Comparison of ENCODE assay signal across 13 mouse cellular contexts in genomic region chr16:92783651-92784131, GRCm38 (mm10). TPM values are rescaled to one million over a fixed set of nuclear protein-coding genes. Genes with fewer than 3 reads are reported as not detected.
A peak's percentile ranks its signal among the peaks of the same experiment; 100 is the strongest.
DNase-seq lines count a peak whose midpoint lies in the region; ATAC-seq lines count a peak whose summit lies in the region.
"Had no signal": no experiment of that assay in that cellular context is flagged by ENCODE, and none has a peak within 500 bp of the region (broad histone marks: within the 10 kb centered on the region; RNA-seq: fewer than 3 reads in every experiment).

No protein-coding gene starts in this region.

- no peak overlapping the region for H3K4me2 ChIP-seq in kidney, embryonic 16.5 days (replicated peaks; ENCODE audit: low read depth, low read length)
- H3K4me2 ChIP-seq: embryonic facial prominence, embryonic 12.5 days; intestine, embryonic 15.5 days; limb, embryonic 15.5 days had no signal

- no peaks in the 10 kb centered on the region for H3K36me3 ChIP-seq in kidney, embryonic 16.5 days (ENCODE audit: insufficient read depth, low read length)
- H3K36me3 ChIP-seq: embryonic facial prominence, embryonic 12.5 days; intestine, embryonic 15.5 days; limb, embryonic 15.5 days had no signal

- DNase-seq in embryo, embryonic 10 days (ENCODE audit: low spot score), result peak; percentile 27
- no peak for DNase-seq in embryo, embryonic 11 days
- no peak for DNase-seq in kidney, adult 18-20 months
- peak; percentile 35 for DNase-seq in Muller cell, postnatal 12 days (ENCODE audit: inconsistent ontology term)
- DNase-seq in lung, postnatal 10 days, result peak; percentile 32
- no peak for DNase-seq in natural killer cell, adult 2 months (ENCODE audit: low spot score in 2 of 2)
- no peak for DNase-seq in yolk sac, embryonic 10.5 days (ENCODE audit: low spot score)
- DNase-seq: adrenal gland, postnatal 10 days; forebrain, postnatal 0 days had no signal

- 31% methylated on average over 7 of the region's 7 CpGs for WGBS in kidney, embryonic 16.5 days

- no peak overlapping the region for H3K27ac ChIP-seq in kidney, embryonic 16.5 days (ENCODE audit: low read length)
- H3K27ac ChIP-seq: embryonic facial prominence, embryonic 12.5 days; intestine, embryonic 15.5 days; limb, embryonic 15.5 days had no signal

- H3K9me3 ChIP-seq in kidney, embryonic 16.5 days (ENCODE audit: low read length), result no peaks in the 10 kb centered on the region
- H3K9me3 ChIP-seq: embryonic facial prominence, embryonic 12.5 days; intestine, embryonic 15.5 days; limb, embryonic 15.5 days had no signal

- H3K9ac ChIP-seq in kidney, embryonic 16.5 days (replicated peaks; ENCODE audit: low read length), result no peak overlapping the region
- H3K9ac ChIP-seq: embryonic facial prominence, embryonic 12.5 days; forebrain, postnatal 0 days; intestine, embryonic 15.5 days; limb, embryonic 15.5 days had no signal

- H3K4me3 ChIP-seq in kidney, embryonic 16.5 days (ENCODE audit: low read length), result no peak overlapping the region
- H3K4me3 ChIP-seq: embryonic facial prominence, embryonic 12.5 days; intestine, embryonic 15.5 days; limb, embryonic 15.5 days had no signal

- H3K27me3 ChIP-seq in kidney, embryonic 16.5 days (ENCODE audit: insufficient read depth, low read length), result 0 out of 2 replicates have a peak, but pooled peaks cover 2% of the 10 kb centered on the region
- H3K27me3 ChIP-seq: embryonic facial prominence, embryonic 12.5 days; intestine, embryonic 15.5 days; limb, embryonic 15.5 days had no signal

- H3K4me1 ChIP-seq in kidney, embryonic 16.5 days (ENCODE audit: insufficient read depth, low read length), result peaks cover 5% of the 10 kb centered on the region; the same call in 1 of the 2 replicates

- 0 out of 2 replicates have a peak, but pooled peaks have one; percentile 4 for ATAC-seq in kidney, embryonic 16.5 days (ENCODE audit: low FRiP score, low TSS enrichment)
- ATAC-seq: forebrain, postnatal 0 days; intestine, embryonic 15.5 days had no signal

RNA-seq across cellular contexts. Expression of gene Runx1, which starts 42.3 kb away (rescaled TPM):
- polyA plus RNA-seq in kidney, embryonic 16.5 days (2015; fragmentation: Nextera tagmentation; extraction: Ambion mirVana), result 1.6 TPM in 2 replicates

Comparison
In these comparisons a context has a peak if more than half of its experiments do, and no peak if none do; other contexts are left out.
1. DNase-seq: peak in embryo, embryonic 10 days (single experiment), Muller cell, postnatal 12 days (single experiment) and lung, postnatal 10 days (single experiment); none in embryo, embryonic 11 days (single experiment), kidney, adult 18-20 months (single experiment), natural killer cell, adult 2 months (0 of 2) and yolk sac, embryonic 10.5 days (single experiment).